Mouse (Mus musculus) embryonic fibroblast, embryonic 13.5 days (primary cell): Measurements from ENCODE around the gene Eif2d.

Experiments used
- CTCF ChIP-seq: IDR thresholded peaks from 2 replicates; pipeline ENCODE4 v1.5.1; 2011; ENCODE audit warnings: mild to moderate bottlenecking, control low read depth, low read length, moderate library complexity, borderline replicate concordance; ENCODE audit not compliant: insufficient read depth
- POLR2A ChIP-seq: IDR thresholded peaks from 2 replicates; pipeline ENCODE4 v1.6.1; 2011; ENCODE audit warnings: low read depth, mild to moderate bottlenecking, control low read depth, low read length, moderate library complexity

DNA sequence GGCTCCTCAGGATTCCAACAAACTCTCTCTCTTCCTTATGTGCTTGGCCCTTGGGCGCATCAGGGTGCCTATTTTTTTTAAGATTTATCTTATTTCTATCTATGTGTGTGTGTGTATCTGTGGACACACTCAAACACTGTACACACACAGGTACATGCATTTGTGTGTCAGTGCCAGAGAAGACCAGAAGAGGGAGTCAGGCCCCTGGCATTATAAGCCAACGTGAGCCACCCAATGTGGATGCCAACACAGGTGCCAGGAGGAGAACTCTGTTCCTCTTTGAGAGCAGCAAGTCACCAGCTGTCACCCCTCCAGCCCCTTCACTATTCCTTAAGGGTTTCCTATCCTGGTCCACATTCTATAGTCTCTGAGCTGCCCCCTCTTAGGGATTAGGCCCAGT lies 34.0 kb upstream of the Eif2d start:
- TF ChIP-seq CTCF (no peak), POLR2A (no peak)
